Mouse (Mus musculus) lung, adult 2 months (tissue): ENCODE measurements around the gene Krtap9-1.

Experiments
- CTCF ChIP-seq: fragments of 200-500 bp; IDR thresholded peaks from 2 replicates; pipeline ENCODE4 v1.5.1; 2011; ENCODE audit warnings: mild to moderate bottlenecking, low read length, control low read depth; ENCODE audit not compliant: insufficient read depth
- POLR2A ChIP-seq: fragments of 200-500 bp; IDR thresholded peaks from 2 replicates; pipeline ENCODE4 v1.6.1; 2011; ENCODE audit warnings: low read depth, mild to moderate bottlenecking, control low read depth, low read length, borderline replicate concordance; ENCODE audit errors: extremely low read depth

- TF ChIP-seq POLR2A = no peak
- no peak for TF ChIP-seq CTCF
Measured at GRCm38 (mm10) chr11:99907620-99908019, 34.4 kb downstream of the Krtap9-1 start, which contains the start of gene Krtap31-1.
